Mouse (Mus musculus): ENCODE data around the gene Tm7sf2.
A peak's percentile ranks its signal among the peaks of the same experiment; 100 is the strongest.

Tm7sf2 gene

DNA sequence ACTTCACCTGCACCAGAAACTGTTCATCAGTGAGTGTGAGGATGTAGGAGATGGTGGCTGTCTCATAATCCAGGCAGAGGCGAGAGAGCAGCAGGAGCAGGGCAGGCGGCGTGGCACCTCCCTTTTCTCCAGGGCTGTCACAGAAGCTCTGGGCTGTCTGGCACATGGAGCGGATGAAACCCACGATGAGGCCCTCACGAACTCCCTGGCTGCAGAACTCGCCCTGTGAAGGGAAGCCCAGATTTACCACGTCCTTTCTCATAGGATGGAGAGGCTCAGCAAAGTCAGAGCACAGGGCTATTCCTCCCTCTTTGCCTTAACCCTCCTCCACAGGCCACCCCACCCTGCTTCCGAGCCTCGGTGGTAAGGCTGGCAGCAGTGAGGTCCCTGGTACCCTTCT, 1.7 kb upstream of the Tm7sf2 start:
- no peak for DNase-seq (ENCODE audit: low read depth, low spot score)

DNA sequence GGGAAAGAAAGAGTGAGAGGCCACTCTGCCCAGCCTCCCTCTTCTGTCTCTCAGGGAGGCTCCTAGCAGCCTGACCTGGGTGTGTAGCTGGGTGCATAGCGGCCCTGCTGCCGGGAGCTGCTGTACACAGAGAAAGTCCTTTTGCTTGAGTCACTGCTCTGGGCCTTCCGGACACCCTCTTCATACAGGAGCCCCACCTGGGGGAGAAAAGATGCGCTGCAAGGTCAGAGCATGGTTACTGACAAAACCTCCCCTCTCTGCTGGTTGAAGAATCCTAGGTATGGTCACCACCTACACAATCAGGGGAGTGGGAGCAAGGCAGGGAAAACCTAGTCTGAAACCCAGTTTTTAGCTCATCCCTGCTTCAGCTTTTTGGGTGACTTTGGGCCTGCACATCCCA, 778 bp upstream of the Tm7sf2 start:
- no peak for DNase-seq (ENCODE audit: low read depth, low spot score)

DNA sequence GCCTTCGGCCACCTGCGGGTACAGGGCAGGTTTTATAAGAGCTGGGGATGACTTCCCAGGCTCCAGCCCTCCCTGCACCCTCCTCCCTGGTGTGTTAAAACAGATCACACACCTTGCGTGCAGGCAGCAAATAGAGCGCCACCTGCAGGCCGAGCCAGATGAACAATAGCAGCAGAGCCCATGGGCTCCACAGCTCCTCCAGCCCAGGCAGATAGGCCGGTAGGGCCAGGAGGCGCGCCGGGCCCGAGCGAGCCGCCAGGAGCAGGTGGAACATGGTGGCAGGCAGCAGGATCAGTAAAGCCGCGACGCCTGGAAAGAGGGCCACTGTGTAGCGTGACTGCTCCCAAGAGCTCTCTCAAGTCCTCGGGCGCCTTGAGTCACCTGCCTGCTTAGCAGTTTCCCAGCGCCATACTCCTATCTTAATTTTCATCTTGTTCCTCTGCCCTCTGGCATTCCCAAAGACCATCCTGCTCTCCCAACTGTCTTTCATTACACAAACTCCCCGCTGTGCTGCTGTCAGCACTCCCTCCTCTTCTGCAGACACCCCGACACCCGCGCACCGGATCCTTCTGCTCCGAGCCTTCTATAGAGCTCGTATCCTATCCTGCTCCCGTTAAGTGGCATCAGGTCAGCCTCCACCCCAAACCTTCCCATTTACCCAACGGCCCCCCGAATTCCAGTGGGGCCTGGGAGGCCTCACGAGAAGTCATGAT, 1.0 kb downstream of the Tm7sf2 start:
- DNase-seq (ENCODE audit: low read depth, low spot score): no peak

DNA sequence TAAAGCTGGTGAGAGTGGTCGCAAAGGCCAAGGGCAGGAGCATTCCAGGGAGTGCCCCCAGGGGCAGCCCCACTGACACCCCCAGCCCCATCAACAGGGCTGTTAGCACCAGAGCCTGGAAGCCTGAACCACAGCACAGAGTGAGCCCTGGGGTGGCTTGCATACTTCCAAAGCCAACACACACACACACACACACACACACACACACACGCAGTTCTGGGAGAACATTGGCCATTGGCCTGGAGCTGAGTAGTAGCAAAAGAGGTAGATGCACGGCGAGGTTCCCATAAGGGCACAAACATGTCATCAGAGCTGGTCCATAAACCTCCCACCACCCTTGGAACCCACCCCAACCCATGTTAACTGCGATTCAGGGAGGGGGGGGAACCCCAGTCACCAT, 1.6 kb downstream of the Tm7sf2 start:
- no peak for DNase-seq (ENCODE audit: low read depth, low spot score)

DNA sequence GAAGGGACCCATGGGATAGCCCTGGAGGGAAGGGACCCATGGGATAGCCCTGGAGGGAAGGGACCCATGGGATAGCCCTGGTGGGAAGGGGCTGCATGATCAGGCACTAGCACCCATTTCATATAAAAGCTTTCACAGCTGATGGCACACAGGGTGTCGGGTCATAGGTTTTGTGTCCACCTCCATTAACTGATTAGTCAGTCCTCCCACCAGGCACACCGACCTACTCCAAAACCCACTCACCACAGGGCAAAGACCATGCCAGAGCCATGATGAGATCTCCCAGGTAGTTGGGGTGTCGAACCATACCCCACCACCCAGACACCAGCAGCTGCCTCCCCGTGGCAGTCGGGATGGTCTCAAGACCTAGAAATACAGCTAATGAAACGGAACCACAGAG, 5.1 kb downstream of the Tm7sf2 start:
- DNase-seq (ENCODE audit: low read depth, low spot score): no peak

DNA sequence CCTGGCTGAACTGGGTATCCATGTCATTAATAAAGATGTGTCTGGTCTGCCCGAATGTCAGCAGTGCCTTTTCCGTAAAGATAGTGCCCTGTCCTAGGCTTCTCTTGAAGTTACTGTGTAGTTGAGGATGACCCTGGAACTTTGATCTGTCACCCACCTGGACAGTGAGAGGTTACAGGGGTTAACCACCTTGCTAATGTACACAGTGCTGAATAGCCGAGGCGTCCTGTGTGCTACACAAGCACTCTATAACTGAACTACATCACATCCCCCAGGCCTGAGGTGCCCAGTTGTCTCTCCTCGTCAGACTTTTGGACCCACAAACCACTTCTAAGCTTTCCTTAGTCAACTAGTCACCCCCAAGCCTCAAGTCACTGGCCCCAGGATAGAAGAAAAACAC, 5.8 kb downstream of the Tm7sf2 start:
- DNase-seq (ENCODE audit: low read depth, low spot score): no peak

DNA sequence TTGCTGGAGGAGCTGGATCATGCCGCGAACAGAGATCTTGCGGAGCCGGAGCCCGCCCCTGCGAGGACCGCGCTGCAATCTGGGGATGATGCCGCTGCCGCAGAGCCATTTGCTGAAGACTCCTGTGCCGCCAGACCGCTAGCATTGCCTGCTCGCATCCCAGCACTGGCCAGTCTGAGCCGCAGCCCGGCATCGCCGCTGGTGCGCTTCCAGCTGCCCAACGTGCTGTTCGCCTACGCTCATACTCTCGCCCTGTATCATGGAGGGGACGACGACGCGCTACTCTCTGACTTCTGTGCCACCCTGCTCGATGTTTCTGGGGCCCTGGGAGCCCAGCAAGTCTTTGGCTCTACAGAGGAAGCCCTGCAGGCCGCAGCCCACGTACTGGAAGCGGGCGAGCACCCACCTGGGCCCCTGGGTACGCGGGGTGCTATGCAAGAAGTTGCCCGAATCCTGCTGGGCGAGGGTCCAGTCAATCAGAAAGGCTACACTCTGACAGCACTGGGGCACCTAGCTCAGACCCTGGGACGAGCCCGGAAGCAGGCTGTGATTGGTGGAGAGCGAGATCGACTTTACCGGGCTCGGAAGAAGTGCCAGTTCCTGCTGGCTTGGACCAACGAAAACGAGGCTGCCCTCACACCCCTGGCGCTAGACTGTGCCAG, 6.4 kb downstream of the Tm7sf2 start:
- no peak for DNase-seq (ENCODE audit: low read depth, low spot score)

DNA sequence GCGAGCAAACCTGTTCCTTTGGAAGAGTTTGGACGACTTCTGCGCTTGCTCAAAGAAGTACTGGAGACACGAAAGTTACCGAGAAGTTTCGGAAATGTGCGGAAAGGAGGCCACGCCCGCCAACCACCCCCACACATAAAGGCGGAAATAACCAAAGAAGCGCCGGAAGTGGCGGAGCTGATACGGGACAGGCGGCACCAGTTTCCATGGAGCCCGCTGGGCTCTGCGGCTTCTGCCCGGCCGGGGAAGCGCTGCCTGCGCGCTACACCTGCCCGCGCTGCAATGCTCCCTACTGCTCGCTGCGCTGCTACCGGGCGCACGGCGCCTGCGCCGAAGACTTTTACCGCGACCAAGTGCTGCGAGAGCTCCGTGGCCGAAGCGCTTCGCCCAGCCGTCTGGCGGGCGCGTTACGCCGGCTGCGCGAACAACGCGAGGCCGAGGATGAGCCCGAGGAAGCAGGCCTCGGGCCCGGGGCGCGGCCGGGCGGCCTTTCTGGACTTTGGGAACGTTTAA, 7.1 kb downstream of the Tm7sf2 start, which contains the start of gene Znhit2:
Znhit2 (plus strand) TSS at position 172 of the 513 bp plus-strand sequence.
- peak; percentile 83 for DNase-seq (ENCODE audit: low read depth, low spot score)

DNA sequence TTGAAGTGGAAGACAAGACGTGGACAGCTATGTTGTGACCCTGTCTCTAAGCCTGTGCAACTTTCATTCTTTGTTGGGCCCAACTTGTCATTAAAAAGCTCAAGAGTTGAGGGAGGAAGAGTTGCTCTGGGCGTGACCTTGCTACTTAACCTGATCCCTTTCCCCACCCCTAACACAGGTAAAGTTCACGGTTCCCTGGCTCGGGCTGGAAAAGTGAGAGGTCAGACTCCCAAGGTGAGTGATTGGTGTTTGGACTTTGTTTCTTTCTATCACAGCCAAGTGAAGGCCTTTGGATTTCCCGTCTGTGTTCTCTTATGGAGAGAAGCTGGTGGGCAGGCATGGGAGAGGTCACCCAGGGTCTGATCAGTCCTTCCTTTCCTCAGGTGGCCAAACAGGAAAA, 9.2 kb downstream of the Tm7sf2 start:
- DNase-seq (ENCODE audit: low read depth, low spot score): no peak

DNA sequence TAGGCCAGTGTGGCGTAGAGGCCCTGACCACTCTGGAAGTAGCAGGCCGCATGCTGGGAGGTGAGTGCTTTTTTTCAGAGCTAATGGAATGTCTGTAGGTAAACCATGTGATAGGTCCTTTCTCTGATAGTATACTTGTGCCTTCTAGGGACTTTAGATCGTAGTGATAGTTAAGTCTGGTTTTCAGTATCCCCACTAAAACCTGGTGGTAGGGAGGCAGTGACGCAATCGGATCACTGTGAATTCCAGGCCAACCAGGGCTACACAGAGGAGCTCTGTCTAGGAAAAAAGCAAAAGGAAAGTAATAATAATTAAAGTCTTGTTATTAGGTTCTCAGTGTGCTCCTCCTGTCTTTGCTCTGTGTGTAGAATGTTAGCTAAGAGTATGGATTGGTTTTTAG, 9.7 kb downstream of the Tm7sf2 start:
- no peak for DNase-seq (ENCODE audit: low read depth, low spot score)

DNA sequence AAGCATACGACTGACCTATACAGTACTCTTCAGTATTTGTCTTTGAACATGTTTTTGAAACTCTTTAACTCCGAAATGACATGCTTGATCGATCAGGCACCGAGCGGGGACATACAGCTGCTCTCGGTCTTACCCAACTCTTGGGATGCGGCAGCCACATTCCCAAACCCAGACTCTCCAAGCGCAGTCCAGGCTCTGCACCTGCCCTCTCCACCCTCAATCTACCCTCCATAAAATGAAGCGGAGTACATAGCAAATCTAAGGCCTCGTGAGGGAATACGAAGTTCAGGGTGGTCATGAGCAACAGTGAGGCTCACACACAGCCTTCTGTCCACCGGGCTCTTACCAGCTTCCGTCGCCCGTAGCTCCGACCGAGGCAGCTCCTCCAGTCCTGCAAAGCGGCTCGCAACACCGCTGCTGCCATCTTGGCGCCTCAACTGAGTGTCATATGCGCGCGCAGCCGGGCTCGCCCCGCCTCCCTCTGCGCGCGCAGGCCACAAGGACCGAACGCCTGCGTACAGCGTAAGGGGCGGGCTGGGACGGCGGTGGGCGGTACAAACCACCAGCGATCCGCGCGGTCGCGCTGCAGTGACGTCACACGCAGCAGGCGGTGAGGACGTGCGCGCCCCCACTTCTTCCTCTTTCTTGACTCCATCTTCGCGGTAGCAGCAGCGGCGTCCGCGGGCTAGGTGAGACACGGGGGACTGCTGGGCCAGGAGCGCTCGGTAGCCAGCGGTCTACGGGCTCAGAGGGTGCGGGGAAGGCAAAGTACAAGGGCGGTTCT, 10.7 kb downstream of the Tm7sf2 start, which contains the start of the genes Mrpl49 and Fau:
Mrpl49 (minus strand) TSS at position 473 of the 784 bp plus-strand sequence.
Fau (plus strand) TSS at position 532 of the 784 bp plus-strand sequence.
- peak; percentile 95 for DNase-seq (ENCODE audit: low read depth, low spot score)

DNA sequence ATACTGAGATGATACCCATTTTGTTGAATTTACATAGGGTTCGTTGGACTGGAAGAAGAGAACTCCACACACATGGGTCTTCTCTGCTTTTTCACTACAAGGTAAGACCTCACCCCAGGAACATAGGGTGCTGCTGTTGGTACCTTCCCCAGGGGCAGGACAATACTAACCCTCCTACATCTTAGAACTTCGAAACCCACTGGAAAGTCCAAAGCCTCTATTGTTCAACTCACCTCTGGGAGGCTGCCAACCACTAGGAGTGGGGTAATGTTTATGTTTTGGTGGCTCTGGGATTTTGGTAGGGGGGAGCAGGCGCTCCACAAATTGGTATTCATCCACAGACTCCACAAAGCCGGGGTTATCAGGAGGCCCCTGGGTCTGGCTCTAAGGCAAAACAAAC, 11.5 kb downstream of the Tm7sf2 start:
- no peak for DNase-seq (ENCODE audit: low read depth, low spot score)

DNA sequence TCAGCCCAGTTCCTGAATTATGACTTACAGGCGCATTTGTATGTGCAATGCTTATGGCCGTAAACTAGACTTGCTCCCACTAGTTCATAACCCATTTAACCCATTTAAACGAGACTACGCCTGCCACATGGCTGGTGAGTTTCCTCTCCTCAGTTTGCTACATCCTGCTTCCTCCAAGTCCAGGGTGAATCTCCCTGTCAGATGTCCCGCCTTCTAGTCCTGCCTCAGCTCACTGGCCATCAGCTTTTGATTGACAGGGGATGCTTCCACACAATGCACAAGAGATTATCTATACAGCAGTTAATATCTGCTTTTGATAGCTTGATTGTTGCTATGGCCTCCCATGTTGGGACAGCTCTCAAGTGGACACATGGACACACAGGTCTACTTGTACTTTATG, 13.9 kb downstream of the Tm7sf2 start:
- DNase-seq (ENCODE audit: low read depth, low spot score): no peak

DNA sequence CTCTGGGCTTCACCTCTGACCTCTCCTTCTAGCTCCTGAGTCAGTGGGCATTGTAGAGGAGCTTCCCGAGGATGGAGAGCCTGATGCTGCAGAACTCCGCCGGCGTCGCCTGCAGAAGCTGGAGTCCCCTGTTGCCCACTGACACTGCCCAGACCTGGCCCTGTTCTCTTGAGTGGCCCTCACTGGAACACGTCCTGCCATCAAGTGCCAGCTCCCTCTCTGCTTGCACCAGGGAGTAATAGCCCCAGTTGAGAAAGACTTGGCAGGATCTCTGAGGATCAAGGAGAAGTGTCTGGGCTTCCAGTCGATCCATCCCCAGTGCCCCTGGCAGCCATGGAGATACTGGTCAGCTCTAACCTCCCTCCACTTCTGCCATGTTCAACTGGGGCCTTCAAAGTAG, 15.7 kb downstream of the Tm7sf2 start:
- no peak for DNase-seq (ENCODE audit: low read depth, low spot score)

DNA sequence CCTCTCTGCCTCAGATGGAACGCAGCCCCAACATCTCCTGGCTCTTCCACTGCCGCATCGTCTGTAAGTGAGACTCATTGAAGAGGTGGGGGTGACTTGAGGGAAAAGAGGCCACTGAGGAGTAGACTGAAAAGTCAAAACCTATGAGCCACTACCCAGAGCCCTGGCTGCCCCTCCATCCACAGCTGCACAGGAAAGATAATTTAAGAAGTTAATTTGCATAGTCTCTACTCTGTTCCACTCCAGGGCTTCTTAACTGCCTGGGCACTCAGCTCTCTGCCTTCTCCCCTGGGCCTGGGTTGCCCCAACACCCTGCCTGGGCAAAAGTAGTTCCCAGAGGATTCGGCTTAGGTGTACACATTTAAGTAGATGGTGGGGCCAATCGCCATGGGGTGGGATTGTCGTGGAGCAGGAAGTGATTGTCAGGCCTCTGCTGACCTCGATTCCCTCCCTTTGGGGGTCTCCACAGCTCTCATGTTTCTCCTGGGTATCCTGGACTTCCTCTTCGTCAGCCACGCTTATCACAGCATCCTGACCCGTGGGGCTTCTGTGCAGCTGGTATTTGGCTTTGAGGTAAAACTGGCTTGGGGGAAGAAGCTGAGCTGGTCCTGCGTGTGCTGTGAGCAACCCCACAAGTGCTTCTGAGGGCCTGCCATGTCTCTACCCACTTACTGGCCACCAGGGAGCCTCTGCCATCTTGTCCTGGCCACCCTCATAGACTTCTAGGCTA, 19.3 kb downstream of the Tm7sf2 start:
- no peak for DNase-seq (ENCODE audit: low read depth, low spot score)

DNA sequence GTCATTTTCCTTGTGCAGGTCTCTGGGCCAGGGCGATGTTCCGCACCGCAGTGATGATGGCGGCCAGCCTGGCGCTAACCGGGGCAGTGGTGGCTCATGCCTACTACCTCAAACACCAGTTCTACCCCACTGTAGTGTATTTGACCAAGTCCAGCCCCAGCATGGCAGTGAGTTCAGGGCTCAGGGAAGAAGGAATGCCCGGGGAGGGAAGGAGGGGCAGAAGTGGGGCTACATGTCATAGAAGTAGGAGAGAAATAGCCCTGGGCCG, 20.3 kb downstream of the Tm7sf2 start:
- DNase-seq (ENCODE audit: low read depth, low spot score): no peak

DNA sequence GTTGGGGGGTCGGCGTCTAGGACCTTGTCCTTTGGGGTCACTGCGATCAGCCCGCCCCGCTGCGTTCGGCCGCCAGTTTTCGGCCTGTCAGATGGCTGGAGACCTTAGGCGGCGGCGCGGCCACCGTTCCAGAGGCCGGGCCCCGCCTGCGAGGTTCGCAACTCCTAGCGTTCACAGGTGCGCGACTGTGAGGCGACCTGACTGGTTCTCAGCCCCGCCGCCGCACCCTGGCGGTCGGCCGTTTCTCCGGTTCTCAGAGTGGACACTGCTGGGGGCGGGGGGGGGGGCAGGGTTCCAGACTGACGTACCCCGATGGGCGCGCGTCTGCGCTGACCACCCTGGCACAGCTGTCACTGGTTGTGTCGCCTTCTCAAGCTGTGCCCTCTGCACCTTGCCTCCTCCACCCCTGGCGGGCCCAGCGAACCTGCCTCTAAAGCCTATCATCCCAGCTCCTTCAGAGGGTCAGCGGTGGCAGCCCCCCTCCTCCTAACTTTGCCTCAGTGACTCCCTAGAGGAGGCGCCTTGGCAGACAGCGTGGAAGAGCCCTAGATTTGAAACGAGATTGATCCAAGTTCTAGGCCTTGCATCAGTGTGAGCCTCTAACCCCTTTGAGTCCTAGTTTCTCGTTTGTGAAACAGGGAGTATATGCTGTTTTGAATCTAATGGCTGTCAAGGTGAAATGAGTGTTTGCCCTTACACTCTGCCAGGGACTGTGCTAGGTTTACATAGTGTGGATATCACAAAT, 20.8 kb downstream of the Tm7sf2 start:
- no peak for DNase-seq (ENCODE audit: low read depth, low spot score)

DNA sequence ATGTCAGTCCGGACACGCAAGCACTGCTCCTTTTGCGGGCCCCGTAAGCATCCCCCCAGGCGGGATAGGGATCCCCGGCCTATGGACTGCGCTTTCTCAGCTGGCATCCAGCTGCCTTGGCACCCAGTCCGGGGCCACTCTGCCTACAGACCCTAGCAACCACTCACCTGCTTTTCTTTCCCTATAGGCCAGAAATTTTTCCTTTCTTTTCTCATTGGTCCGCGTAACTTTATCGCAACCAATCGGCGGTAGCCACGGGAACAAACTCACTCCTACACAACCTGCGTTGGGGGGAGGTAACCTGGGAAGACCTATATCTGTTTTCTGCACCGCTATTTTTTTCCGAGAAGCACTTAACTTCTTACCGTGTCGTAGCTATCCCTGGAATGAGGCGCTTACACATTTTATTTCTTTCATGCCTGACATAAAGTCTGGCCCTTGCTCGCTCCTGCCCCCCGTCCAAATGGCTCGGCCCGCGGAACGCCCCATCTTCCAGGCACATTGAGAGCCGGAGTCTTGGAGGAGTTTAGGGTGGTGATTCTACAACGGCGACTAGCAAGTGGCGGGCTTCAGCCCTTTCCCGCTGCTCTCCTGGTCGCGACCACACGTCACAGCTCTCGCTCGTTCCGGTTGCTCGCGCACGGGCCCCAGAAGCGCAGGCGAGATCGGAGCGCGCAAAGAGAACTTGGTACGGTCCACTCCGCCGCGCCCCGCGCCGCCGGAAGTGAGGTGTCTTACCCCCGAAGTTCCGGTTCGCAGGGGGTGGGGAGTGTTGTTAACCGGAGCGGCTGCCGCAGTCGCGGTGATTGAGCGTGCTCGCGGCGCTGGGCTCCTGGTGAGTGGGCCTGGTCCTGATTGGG, 21.6 kb downstream of the Tm7sf2 start, which contains the start of gene Syvn1:
Syvn1 (plus strand) TSS at position 283 of the 860 bp plus-strand sequence.
- DNase-seq (ENCODE audit: low read depth, low spot score): peak; percentile 84

DNA sequence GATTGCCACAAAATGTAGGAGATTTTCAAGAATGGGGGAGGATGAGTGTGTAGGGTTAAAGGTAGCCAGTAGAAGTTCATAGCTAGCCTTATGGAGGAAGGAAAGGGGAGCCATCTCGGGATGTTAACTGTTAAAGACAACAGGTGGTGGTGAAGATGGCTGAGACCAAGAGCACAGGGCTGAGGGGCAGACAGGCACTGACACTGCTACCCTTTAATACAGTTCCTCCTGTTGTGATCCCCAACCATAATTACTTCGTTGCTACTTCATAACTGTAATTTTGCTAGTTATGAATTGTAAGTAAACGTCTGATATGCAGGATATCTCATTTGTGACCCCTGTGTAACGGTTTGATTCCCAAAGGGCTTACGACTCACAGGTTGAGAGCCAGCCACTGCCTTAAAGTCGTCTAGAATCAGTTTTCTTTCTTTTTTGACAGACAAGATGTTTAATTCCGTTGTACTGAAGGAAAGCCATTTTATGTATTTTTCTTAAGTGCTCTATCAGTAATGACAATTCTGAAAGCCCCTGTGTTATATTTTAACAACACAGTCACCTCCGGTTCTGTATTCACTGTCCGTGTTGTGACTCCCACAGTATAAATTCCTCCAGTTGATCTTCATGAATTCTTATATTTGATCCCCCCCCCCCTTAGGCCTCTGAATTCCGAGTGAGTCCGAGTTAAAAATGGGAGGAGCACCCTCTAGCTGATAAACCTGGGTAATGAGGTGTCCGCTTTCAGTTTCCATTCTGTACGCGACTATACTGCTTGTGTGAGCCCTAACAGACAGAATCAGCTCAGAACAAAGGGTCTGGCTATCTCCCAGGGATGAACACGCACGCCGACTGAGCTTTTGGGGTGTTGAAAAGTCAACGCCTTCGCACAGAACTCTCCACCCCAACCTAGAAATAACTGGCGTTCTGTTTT, 22.5 kb downstream of the Tm7sf2 start:
- DNase-seq (ENCODE audit: low read depth, low spot score): no peak

Data from retina, postnatal 7 days (tissue).